Mouse (Mus musculus) G1E (cell line): Measurements from ENCODE around the gene Sez6. TPM values are rescaled to one million over a fixed set of nuclear protein-coding genes. Genes with fewer than 3 reads are reported as not detected.

Source experiments
- ATAC-seq: 2 replicates; pipeline ENCODE4 v1.8.0; 2016; ENCODE audit warnings: mild to moderate bottlenecking; ENCODE audit not compliant: insufficient number of reproducible peaks, poor library complexity, low FRiP score, severe bottlenecking; ENCODE audit errors: extremely low read depth
- DNase-seq: peaks from one replicate; pipeline ENCODE4 v3.0.0; 2012; ENCODE audit warnings: low spot score
- H3K27me3 ChIP-seq: 2 replicates; pipeline ENCODE4 v1.6.1; 2012; ENCODE audit warnings: mild to moderate bottlenecking, low read length, inconsistent platforms; ENCODE audit not compliant: insufficient read depth
- H3K36me3 ChIP-seq: replicated peaks from 2 replicates; pipeline ENCODE3; 2012; ENCODE audit warnings: mild to moderate bottlenecking, inconsistent platforms
- H3K4me1 ChIP-seq: 2 replicates; pipeline ENCODE4 v1.6.1; 2012; ENCODE audit warnings: low read depth, low read length, inconsistent platforms, mixed read lengths; ENCODE audit not compliant: insufficient read depth
- H3K4me3 ChIP-seq: 2 replicates; pipeline ENCODE4 v1.5.1; 2012; ENCODE audit warnings: low read depth, mild to moderate bottlenecking, inconsistent platforms, low read length, moderate library complexity, mixed read lengths
- H3K9me3 ChIP-seq: replicated peaks from 2 replicates; pipeline ENCODE4 v1.6.1; 2012; ENCODE audit warnings: inconsistent platforms
- CTCF ChIP-seq: IDR thresholded peaks from 2 replicates; pipeline ENCODE4 v1.5.1; 2012; ENCODE audit warnings: low read depth, low read length, inconsistent platforms, mixed read lengths
- GATA1 ChIP-seq: IDR thresholded peaks from 2 replicates; pipeline ENCODE4 v1.6.1; 2012; ENCODE audit warnings: borderline replicate concordance, low read length, inconsistent platforms, mixed read lengths
- GATA2 ChIP-seq: IDR thresholded peaks from 2 replicates; pipeline ENCODE4 v1.6.1; 2012; ENCODE audit warnings: low read depth, low read length, inconsistent platforms, borderline replicate concordance
- POLR2AphosphoS5 ChIP-seq: IDR thresholded peaks from 2 replicates; pipeline ENCODE4 v1.6.1; 2012; ENCODE audit warnings: low read depth, low read length, inconsistent platforms; ENCODE audit not compliant: insufficient replicate concordance
- TAL1 ChIP-seq: conservative IDR thresholded peaks from 2 replicates; pipeline ENCODE4 v1.6.1; 2012; ENCODE audit warnings: low read depth, low read length, inconsistent platforms, mixed read lengths
- polyA plus RNA-seq: library from polyadenylated mRNA; stranded (reverse); fragments of >175 nt; gene quantifications from 2 replicates; pipeline ENCODE4 v1.2.3, GENCODE M21; 2012
- total RNA-seq, 2 experiments: library from RNA; stranded (forward) in 1 of 2; stranded (reverse) in 1 of 2; fragments of 200-1000 nt in 1 of 2; fragments of >200 nt in 1 of 2; fragmentation: Nextera tagmentation in 1 of 2; gene quantifications; 2 replicates each; pipeline ENCODE4 v1.2.3; 2014 to 2017

The Sez6 gene
- total and polyA plus RNA-seq, 3 experiments = 0.10 to 0.11 TPM; not detected in 1

DNA sequence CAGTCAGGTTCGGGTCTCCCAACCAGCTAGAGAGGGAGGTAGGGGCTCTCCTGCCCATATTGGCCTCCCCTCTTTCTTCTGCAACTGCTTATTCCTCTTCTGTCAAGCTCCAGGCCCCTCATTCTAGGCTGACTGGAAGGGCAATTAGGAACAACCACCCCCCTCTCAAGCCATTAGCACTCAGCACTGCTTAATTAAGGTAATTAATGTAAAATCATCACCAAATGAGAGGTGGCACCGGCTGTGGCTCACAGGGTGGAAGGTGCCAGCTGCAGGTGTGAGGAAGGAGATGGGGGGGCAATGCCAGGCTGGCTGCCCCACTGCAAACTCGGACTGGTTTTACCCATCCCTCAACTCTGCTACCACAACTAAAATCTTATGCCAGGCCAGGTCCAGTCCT, 25.8 kb downstream of the Sez6 start:
- no peak for DNase-seq
- Histone ChIP-seq H3K4me3 (no peak overlapping the region), H3K27me3 (peaks cover 86% of the 10 kb centered on the region), H3K9me3 (0 out of 2 replicates have a peak, but pooled peaks cover 2% of the 10 kb centered on the region), H3K36me3 (no peaks in the 10 kb centered on the region), H3K4me1 (peaks cover 19% of the 10 kb centered on the region)
- ATAC-seq = no peak
- TF ChIP-seq CTCF (no peak), GATA2 (no peak), TAL1 (no peak), POLR2AphosphoS5 (no peak), GATA1 (no peak)

DNA sequence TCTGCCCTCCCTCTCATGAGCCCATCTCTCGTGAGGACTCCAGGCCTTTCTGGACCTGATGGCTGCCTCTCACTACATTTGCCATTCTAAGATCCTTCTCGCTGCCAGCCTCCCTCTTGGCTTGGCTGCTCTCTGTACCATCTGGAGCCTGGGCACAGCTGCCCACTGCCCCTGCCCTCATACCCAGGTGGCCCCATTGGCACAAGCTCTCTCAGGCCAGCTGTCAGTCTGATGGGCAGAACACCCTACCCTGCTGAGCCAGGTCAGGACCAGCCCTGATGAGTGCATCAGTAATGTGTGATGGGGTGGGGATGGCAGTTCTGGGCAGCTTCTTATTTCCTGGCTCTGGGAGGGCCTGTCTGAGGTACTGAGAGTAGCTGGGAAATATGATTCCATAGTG, 27.7 kb downstream of the Sez6 start:
- Histone ChIP-seq H3K9me3 (0 out of 2 replicates have a peak, but pooled peaks cover 2% of the 10 kb centered on the region), H3K36me3 (no peaks in the 10 kb centered on the region), H3K4me1 (peaks cover 13% of the 10 kb centered on the region), H3K27me3 (peaks cover 96% of the 10 kb centered on the region), H3K4me3 (no peak overlapping the region)
- DNase-seq (no peak), ATAC-seq (no peak)
- TF ChIP-seq POLR2AphosphoS5 (no peak), CTCF (no peak), GATA1 (no peak), TAL1 (no peak), GATA2 (no peak)

DNA sequence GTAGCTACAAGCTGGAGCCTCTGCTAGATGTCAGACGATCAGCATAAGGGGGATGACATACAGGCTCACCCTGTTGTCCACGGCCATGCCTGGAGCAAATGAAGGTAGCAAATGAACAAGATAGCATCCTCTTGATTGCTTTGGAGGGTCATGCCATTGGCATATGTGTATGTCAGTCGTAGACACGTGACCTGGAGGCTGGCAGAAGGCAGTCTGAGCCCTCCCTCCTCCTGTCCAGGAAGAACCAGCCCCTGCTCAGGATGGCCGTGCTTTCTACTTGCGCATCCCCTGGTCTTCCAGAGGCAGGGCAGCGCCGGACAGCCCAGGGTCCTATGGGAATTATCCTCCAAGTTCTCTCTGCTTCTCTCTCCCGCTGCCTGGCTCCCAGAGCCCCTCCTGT, 28.3 kb downstream of the Sez6 start:
- no peak for TF ChIP-seq TAL1
- peaks cover 90% of the 10 kb centered on the region for H3K27me3 ChIP-seq

DNA sequence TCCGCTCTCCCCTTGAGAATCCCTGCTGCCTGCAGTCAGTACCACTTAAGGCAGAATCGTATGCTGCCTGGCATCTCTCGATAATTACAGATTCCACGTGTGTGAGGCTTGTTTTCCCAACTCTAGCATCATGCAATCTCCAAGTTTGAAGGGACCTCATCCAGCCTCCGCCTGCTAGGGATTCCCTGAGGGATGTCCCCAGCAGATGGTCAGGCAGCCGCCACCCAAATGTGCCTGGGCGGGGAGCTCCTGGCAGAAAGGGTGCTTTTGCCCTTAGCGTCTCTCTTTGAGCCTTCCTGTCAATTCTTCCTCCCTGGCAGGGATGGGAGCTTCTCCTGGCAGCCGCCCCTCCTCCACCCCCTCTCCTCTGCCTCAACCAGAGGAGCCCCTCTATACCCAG, 29.6 kb downstream of the Sez6 start:
- Histone ChIP-seq H3K4me3 (no peak overlapping the region), H3K36me3 (no peaks in the 10 kb centered on the region), H3K27me3 (peaks cover 80% of the 10 kb centered on the region), H3K4me1 (peaks cover 16% of the 10 kb centered on the region), H3K9me3 (no peaks in the 10 kb centered on the region)
- ATAC-seq = no peak
- DNase-seq = no peak
- TF ChIP-seq GATA2 = no peak

More for the DNA sequence above, 28.3 kb downstream of the Sez6 start:
- H3K9me3 ChIP-seq = no peaks in the 10 kb centered on the region
- peaks cover 9% of the 10 kb centered on the region for H3K4me1 ChIP-seq
- H3K36me3 ChIP-seq = no peaks in the 10 kb centered on the region
- no peak for DNase-seq
- ATAC-seq = no peak
- H3K4me3 ChIP-seq = no peak overlapping the region

- H3K27me3 ChIP-seq = peaks cover 80% of the 10 kb centered on the region
- no peak for ATAC-seq
- DNase-seq = no peak
- TF ChIP-seq GATA1 (no peak), TAL1 (no peak), POLR2AphosphoS5 (no peak)
- H3K4me1 ChIP-seq = peaks cover 16% of the 10 kb centered on the region
- H3K9me3 ChIP-seq = no peaks in the 10 kb centered on the region
- no peak overlapping the region for H3K4me3 ChIP-seq
- H3K36me3 ChIP-seq = no peaks in the 10 kb centered on the region
Observed at GRCm38 (mm10) chr11:77960898-77961297, 30.3 kb downstream of the Sez6 start.

DNA sequence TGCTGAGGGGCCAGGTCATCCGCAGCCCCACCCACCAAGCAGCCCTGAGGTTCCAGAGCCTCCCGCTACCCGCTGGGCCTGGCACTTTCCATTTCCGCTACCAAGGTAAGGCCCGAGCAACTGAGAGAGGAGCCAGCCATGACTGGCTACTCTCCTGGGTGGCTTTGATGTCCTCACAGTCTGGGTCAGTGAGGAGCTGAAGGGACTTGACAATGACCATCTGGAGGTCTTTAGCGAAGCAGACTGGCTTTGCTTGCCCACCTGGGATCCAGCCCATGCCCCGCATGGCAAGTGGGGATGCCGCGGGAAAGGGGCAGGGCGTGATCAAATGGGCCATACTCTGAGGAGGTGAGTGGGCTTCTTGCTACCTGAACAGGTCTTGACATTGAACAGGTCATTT, 32.3 kb downstream of the Sez6 start:
- Histone ChIP-seq H3K27me3 (peaks cover 67% of the 10 kb centered on the region), H3K36me3 (no peaks in the 10 kb centered on the region), H3K9me3 (no peaks in the 10 kb centered on the region), H3K4me1 (peaks cover 16% of the 10 kb centered on the region), H3K4me3 (no peak overlapping the region)
- DNase-seq (no peak), ATAC-seq (no peak)
- TF ChIP-seq GATA1 (no peak), CTCF (no peak), GATA2 (no peak), POLR2AphosphoS5 (no peak), TAL1 (no peak)

DNA sequence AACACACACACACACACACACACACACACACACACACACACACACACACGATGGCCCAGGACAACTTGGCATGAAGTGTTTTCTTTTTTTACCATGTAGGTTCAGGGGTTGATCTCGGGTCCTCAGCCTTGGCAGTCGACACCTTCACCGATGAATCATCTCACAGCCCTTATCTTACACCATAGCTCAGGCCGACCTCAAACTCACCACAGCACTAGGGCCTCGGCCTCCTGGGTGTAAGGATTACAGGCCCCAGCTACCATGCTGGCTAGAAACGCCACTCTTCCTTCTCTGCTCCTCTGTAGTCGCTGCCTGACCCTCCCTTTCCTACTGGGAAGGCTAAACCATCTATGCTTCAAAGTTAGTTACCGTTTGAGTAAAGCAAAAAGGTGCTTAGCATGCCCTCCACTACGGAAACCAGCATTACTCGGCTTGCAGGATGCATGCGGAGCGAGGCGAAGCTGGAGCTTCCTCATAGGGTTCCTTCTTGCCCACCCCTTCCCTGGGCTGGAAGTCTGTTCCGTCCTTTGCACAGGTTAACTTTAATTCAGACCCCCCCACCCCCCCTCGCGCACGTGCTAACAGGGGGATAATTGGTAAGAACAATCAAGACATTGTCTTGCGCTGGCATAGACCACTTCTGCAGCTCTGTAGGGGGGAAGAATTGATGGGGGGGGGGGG, 34.0 kb downstream of the Sez6 start:
- Histone ChIP-seq H3K4me1 (peaks cover 13% of the 10 kb centered on the region), H3K4me3 (no peak overlapping the region), H3K36me3 (no peaks in the 10 kb centered on the region), H3K27me3 (peaks cover 64% of the 10 kb centered on the region), H3K9me3 (no peaks in the 10 kb centered on the region)
- TF ChIP-seq TAL1 (no peak), CTCF (no peak), GATA2 (no peak), GATA1 (no peak), POLR2AphosphoS5 (no peak)
- ATAC-seq (no peak), DNase-seq (no peak)
